Mouse (Mus musculus): ENCODE data around the gene Epyc. TPM values are rescaled to one million over a fixed set of nuclear protein-coding genes. Genes with fewer than 3 reads are reported as not detected.
"Not testable (repeated sequence)": the region's sequence is repeated elsewhere in the genome, so short reads cannot be mapped to it uniquely, and the experiment has no call there.

The Epyc gene
- polyA plus RNA-seq, 1 experiment from 2014 or later, result 0.08 TPM

DNA sequence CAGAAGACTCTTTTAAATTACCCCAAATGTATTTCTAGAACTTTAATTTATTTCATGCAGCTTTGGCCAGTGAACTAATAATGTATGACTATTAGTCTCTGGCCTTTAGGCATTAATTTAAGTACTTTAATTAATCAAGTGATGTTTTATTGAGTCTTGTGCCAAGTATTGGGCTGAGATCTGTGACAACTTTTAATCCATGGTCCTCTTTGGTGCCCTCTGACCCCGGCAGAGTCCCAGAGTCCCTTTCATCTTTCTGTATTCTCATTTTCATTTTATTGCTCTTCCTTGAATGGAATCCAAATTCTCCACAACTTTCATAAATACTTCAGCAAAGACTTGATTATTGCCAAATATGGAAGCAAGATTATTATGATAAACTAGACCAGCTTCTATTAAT is 76.8 kb downstream of the Epyc start:
- no peak for TF ChIP-seq CTCF (IDR thresholded peaks at IDR 0.05; ENCODE audit: low read depth)

DNA sequence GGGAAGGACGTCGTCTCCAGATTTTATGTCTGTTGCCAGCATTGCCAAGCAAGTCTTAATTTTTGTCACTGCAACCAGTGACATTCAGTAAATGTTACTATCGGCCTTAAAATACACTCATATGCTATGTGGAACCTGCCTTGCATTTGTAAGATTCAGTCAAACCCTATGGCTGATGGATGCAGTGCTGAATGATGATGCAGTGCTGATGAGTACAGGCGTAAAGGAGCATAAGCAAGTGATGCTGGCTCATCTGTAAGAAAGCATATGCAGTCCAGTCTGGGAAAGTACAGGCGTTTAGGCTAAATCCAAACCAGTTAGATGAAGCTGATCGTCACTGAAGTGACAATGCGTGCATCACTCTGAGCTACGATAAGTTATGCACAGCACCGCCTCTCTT is 78.8 kb downstream of the Epyc start:
- Histone ChIP-seq H3K4me1 (replicated peaks; ENCODE audit: insufficient read depth, low read length) (no peaks in the 10 kb centered on the region), H3K27ac (no peak overlapping the region), H3K9me3 (replicated peaks; ENCODE audit: low read length) (no peaks in the 10 kb centered on the region), H3K9ac (ENCODE audit: low read depth, low read length) (no peak overlapping the region), H3K4me2 (ENCODE audit: low read length) (no peak overlapping the region), H3K27me3 (ENCODE audit: insufficient read depth, low read length) (no peaks in the 10 kb centered on the region), H3K36me3 (ENCODE audit: insufficient read depth, low read length) (no peaks in the 10 kb centered on the region), H3K4me3 (replicated peaks; ENCODE audit: low read depth, low read length) (no peak overlapping the region)
- no peak for TF ChIP-seq CTCF (IDR thresholded peaks at IDR 0.05; ENCODE audit: low read depth)
- no peak for DNase-seq (ENCODE audit: low spot score)
- ATAC-seq (replicated peaks; ENCODE audit: low FRiP score, low read depth), result no peak
- WGBS, result 92% methylated on average over 9 of the region's 9 CpGs

More for the DNA sequence above, 76.8 kb downstream of the Epyc start:
- no peaks in the 10 kb centered on the region for H3K4me1 ChIP-seq (replicated peaks; ENCODE audit: insufficient read depth, low read length)
- H3K27ac ChIP-seq, result no peak overlapping the region
- WGBS, result 61% methylated on average over 1 of the region's 1 CpGs
- H3K4me2 ChIP-seq (ENCODE audit: low read length), result no peak overlapping the region
- H3K27me3 ChIP-seq (ENCODE audit: insufficient read depth, low read length), result no peaks in the 10 kb centered on the region
- DNase-seq (ENCODE audit: low spot score), result peak; percentile 89
- no peak overlapping the region for H3K4me3 ChIP-seq (replicated peaks; ENCODE audit: low read depth, low read length)
- no peaks in the 10 kb centered on the region for H3K36me3 ChIP-seq (ENCODE audit: insufficient read depth, low read length)
- ATAC-seq (replicated peaks; ENCODE audit: low FRiP score, low read depth), result no peak
- no peaks in the 10 kb centered on the region for H3K9me3 ChIP-seq (replicated peaks; ENCODE audit: low read length)
- H3K9ac ChIP-seq (ENCODE audit: low read depth, low read length), result no peak overlapping the region

DNA sequence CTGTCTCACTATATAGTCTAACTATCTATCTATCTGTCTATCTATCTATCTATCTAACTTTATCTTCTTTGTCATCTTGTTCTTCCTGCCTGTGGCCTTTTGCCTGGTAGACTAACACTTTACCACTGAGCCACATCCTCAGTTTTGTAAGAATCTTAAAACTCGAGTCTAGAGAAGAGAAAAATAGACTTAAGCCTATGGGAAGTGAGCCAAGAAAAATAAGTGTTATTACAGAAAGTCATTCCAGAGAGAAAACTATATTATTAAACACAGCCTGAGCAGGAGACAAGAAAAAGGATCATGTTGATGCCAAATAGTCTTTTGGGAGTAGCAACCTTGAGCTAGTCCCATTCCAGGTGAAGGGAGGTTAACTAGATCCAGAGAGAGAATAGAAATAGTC is 82.1 kb downstream of the Epyc start:
- Histone ChIP-seq H3K4me2 (ENCODE audit: low read length) (no peak overlapping the region), H3K9ac (ENCODE audit: low read depth, low read length) (no peak overlapping the region), H3K36me3 (ENCODE audit: insufficient read depth, low read length) (no peaks in the 10 kb centered on the region), H3K4me3 (replicated peaks; ENCODE audit: low read depth, low read length) (no peak overlapping the region), H3K9me3 (replicated peaks; ENCODE audit: low read length) (no peaks in the 10 kb centered on the region), H3K27ac (no peak overlapping the region), H3K27me3 (ENCODE audit: insufficient read depth, low read length) (no peaks in the 10 kb centered on the region), H3K4me1 (replicated peaks; ENCODE audit: insufficient read depth, low read length) (no peaks in the 10 kb centered on the region)
- TF ChIP-seq CTCF (IDR thresholded peaks at IDR 0.05; ENCODE audit: low read depth), result no peak
- ATAC-seq (replicated peaks; ENCODE audit: low FRiP score, low read depth), result no peak
- WGBS, result 22% methylated on average over 1 of the region's 1 CpGs
- DNase-seq (ENCODE audit: low spot score), result peak; percentile 58

DNA sequence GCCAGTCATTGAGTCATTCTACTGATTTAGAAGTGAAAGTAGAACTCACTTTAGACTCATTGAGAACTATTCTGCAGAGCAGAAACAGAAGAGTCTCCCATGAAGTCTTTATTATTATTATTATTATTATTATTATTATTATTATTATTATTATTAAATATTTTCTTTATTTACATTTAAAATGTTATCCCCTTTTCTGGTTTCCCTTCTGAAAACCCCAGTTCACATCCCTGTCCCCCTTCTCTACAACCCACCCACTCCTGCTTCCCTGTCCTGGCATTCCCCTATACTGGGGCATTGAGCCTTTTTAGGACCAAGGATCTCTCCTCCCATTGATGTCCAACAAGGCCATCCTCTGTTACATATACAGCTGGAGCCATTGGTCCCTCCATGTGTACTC is 82.8 kb downstream of the Epyc start, which contains the start of gene C030005K15Rik:
C030005K15Rik (minus strand) TSS at position 101 of the 400 bp plus-strand sequence.
- not testable (repeated sequence) for H3K4me2 ChIP-seq (ENCODE audit: low read length); H3K36me3 ChIP-seq (ENCODE audit: insufficient read depth, low read length); H3K4me3 ChIP-seq (replicated peaks; ENCODE audit: low read depth, low read length); ATAC-seq (replicated peaks; ENCODE audit: low FRiP score, low read depth); H3K4me1 ChIP-seq (replicated peaks; ENCODE audit: insufficient read depth, low read length); H3K9ac ChIP-seq (ENCODE audit: low read depth, low read length); H3K9me3 ChIP-seq (replicated peaks; ENCODE audit: low read length); DNase-seq (ENCODE audit: low spot score); H3K27ac ChIP-seq; H3K27me3 ChIP-seq (ENCODE audit: insufficient read depth, low read length)

Other genes with a start within 250 kb of the Epyc start
- 186 and 199 TPM in 2 replicates for gene Dcn, start 164.5 kb upstream of the Epyc start, polyA plus RNA-seq (2015; fragmentation: Nextera tagmentation; extraction: Ambion mirVana)
- 19.8 and 21.6 TPM in 2 replicates for gene Lum, start 78.9 kb upstream of the Epyc start, polyA plus RNA-seq (2015; fragmentation: Nextera tagmentation; extraction: Ambion mirVana)
- 0.05 TPM in 1 of 2 replicates, not detected in the other for gene Kera, start 37.2 kb upstream of the Epyc start, polyA plus RNA-seq (2015; fragmentation: Nextera tagmentation; extraction: Ambion mirVana)
- not detected in 2 replicates for gene Ccer1, start 49.0 kb downstream of the Epyc start, polyA plus RNA-seq (2015; fragmentation: Nextera tagmentation; extraction: Ambion mirVana)
- gene C030005K15Rik, start 82.7 kb downstream of the Epyc start, polyA plus RNA-seq (2015; fragmentation: Nextera tagmentation; extraction: Ambion mirVana), result not detected in 2 replicates